Mouse (Mus musculus) ES-E14 (cell line): ENCODE measurements around the gene Gm17304. TPM values are rescaled to one million over a fixed set of nuclear protein-coding genes. Genes with fewer than 3 reads are reported as not detected.

Experiments used
- DNase-seq: peaks from one replicate; pipeline ENCODE4 v3.0.0-alpha.2; 2013; ENCODE audit warnings: low read depth, low spot score
- H3K27ac ChIP-seq: 2 replicates; pipeline ENCODE4 v1.5.1; 2012; ENCODE audit warnings: low read depth, mild to moderate bottlenecking, low read length, moderate library complexity, mixed read lengths; ENCODE audit not compliant: poor library complexity, insufficient read depth, severe bottlenecking
- H3K36me3 ChIP-seq: 2 replicates; pipeline ENCODE4 v1.6.1; 2012; ENCODE audit warnings: mild to moderate bottlenecking, low read length, moderate library complexity, mixed read lengths; ENCODE audit not compliant: control insufficient read depth, poor library complexity, insufficient read depth, severe bottlenecking
- H3K4me1 ChIP-seq, 2 experiments: fragments of 150-350 bp in 1 of 2; sonication (generic) in 1 of 2; 2 replicates each; pipeline ENCODE4 v1.6.1; 2012; ENCODE audit warnings: low read length in 2 of 2, mild to moderate bottlenecking in 1 of 2, mixed read lengths in 1 of 2; ENCODE audit not compliant: control insufficient read depth in 2 of 2, insufficient read depth in 2 of 2, poor library complexity in 1 of 2
- H3K4me3 ChIP-seq, 2 experiments: fragments of 150-350 bp in 1 of 2; sonication (generic) in 1 of 2; 2 replicates each; pipeline ENCODE4 v1.5.1; 2012; ENCODE audit warnings: low read length in 2 of 2, low read depth in 1 of 2, mild to moderate bottlenecking in 1 of 2, mixed read lengths in 1 of 2; ENCODE audit not compliant: insufficient read depth in 1 of 2, poor library complexity in 1 of 2, severe bottlenecking in 1 of 2
- H3K9ac ChIP-seq: 2 replicates; pipeline ENCODE4 v1.6.1; 2012; ENCODE audit warnings: low read depth, mild to moderate bottlenecking, low read length, mixed read lengths; ENCODE audit not compliant: poor library complexity, insufficient read depth, severe bottlenecking
- H3K9me3 ChIP-seq: fragments of 150-350 bp; sonication (generic); 2 replicates; pipeline ENCODE4 v1.6.1; 2012; ENCODE audit warnings: low read depth, mild to moderate bottlenecking, low read length; ENCODE audit not compliant: control insufficient read depth, insufficient read depth
- CHD2 ChIP-seq: IDR thresholded peaks from 2 replicates; pipeline ENCODE4 v1.6.1; 2014; ENCODE audit warnings: mild to moderate bottlenecking, low read depth, low read length, inconsistent platforms
- HCFC1 ChIP-seq: IDR thresholded peaks from 2 replicates; pipeline ENCODE4 v1.6.1; 2012; ENCODE audit warnings: low read length, inconsistent platforms, borderline replicate concordance; ENCODE audit not compliant: insufficient read depth
- MAFK ChIP-seq: IDR thresholded peaks from 2 replicates; pipeline ENCODE4 v1.6.1; 2014; ENCODE audit warnings: mild to moderate bottlenecking, low read depth, low read length, inconsistent platforms; ENCODE audit not compliant: insufficient read depth
- ZC3H11A ChIP-seq: IDR thresholded peaks from 2 replicates; pipeline ENCODE4 v1.6.1; 2012; ENCODE audit warnings: low read depth, mild to moderate bottlenecking, inconsistent platforms, low read length, borderline replicate concordance
- ZNF384 ChIP-seq: IDR thresholded peaks from 2 replicates; pipeline ENCODE4 v1.6.1; 2012; ENCODE audit warnings: low read depth, low read length, inconsistent platforms
- in situ Hi-C, 2 experiments: fragments of 600-800 bp; cut with MboI; formaldehyde crosslinking; loops; one replicate each; pipeline ENCODE4 v1.15.1; 2025; ENCODE audit warnings: low sequenced_read_pairs in 2 of 2, inconsistent platforms in 1 of 2; ENCODE audit not compliant: unreplicated experiment in 2 of 2
- total RNA-seq: library from RNA; depleted of rRNA; stranded (reverse); fragments of 300-350 nt; gene quantifications from 2 replicates; pipeline ENCODE4 v1.2.3, GENCODE M21; 2012

The Gm17304 gene
- total RNA-seq, 1 experiment: not detected

- in situ Hi-C loops: no loop called here
- H3K27ac ChIP-seq: no peak overlapping the region
- H3K4me3 ChIP-seq: no peak overlapping the region
- H3K36me3 ChIP-seq: peaks cover 5% of the 10 kb centered on the region
- no peaks in the 10 kb centered on the region for H3K4me1 ChIP-seq
- H3K9ac ChIP-seq: no peak overlapping the region
- H3K9me3 ChIP-seq: no peaks in the 10 kb centered on the region
- DNase-seq: no peak
- no peak for TF ChIP-seq MAFK
- TF ChIP-seq ZC3H11A: no peak
- TF ChIP-seq ZNF384: no peak
- TF ChIP-seq HCFC1: no peak
- TF ChIP-seq CHD2: no peak
Observed at GRCm38 (mm10) chr5:106614570-106614969, 5.7 kb downstream of the Gm17304 start.

DNA sequence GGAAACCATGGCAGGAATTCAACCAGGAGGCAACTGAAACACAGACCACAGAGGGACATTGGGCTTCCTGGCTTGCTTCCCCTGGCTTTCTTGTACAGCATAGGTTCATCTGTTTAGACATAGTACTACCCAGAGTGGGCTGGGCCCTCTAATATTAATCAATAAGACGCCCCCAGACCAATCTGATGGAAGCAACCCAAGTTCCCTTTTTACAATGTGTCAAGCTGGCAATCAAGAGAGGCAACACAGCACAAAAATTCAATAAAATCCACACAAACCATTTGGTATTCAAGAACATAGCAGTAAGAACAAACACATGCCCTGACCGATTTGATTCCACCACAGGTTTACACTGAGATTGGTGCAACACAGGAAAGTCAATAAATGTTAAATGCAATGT is 6.1 kb downstream of the Gm17304 start:
- no peak overlapping the region for H3K27ac ChIP-seq
- no peak overlapping the region for H3K4me3 ChIP-seq
- no peak for DNase-seq
- peaks cover 5% of the 10 kb centered on the region for H3K36me3 ChIP-seq
- TF ChIP-seq HCFC1 (no peak), CHD2 (no peak), ZNF384 (no peak), MAFK (no peak), ZC3H11A (no peak)
- H3K4me1 ChIP-seq: no peaks in the 10 kb centered on the region
- no peak overlapping the region for H3K9ac ChIP-seq
- in situ Hi-C loops: no loop called here
- H3K9me3 ChIP-seq: no peaks in the 10 kb centered on the region

DNA sequence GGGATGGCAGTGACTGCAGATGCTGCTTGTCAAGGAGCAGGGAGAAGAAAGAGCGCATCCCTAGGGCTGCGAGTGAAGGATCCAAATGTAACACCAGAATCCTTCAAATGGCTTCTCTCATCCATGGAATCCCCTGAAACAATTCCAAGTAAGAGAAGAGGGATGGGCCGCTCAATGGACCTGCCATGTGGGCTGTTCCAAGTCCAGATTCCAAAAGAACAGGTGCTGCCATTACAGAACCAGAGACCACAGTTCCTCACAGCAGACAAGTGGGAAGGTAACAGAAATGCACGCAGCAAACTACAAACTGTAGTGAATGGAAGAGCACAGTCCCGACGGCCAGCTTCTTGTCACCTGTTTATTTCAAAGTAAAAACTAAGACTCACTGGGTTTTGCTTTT is 11.5 kb downstream of the Gm17304 start:
- no peak for TF ChIP-seq ZC3H11A
- no peak for TF ChIP-seq ZNF384
- TF ChIP-seq MAFK: no peak
- TF ChIP-seq CHD2: no peak
- TF ChIP-seq HCFC1: no peak
- in situ Hi-C loops: no loop called here
- no peak for DNase-seq
- Histone ChIP-seq H3K9ac (no peak overlapping the region), H3K9me3 (no peaks in the 10 kb centered on the region), H3K4me1 (no peaks in the 10 kb centered on the region), H3K27ac (no peak overlapping the region), H3K4me3 (no peak overlapping the region), H3K36me3 (peaks cover 4% of the 10 kb centered on the region)

GRCm38 (mm10) chr5:106622193-106622592 is 13.3 kb downstream of the Gm17304 start:
- Histone ChIP-seq H3K4me3 (no peak overlapping the region), H3K36me3 (peaks cover 4% of the 10 kb centered on the region)
- TF ChIP-seq ZC3H11A: no peak
- TF ChIP-seq HCFC1: no peak
- no peak for TF ChIP-seq ZNF384
- no peak for TF ChIP-seq MAFK
- TF ChIP-seq CHD2: no peak

GRCm38 (mm10) chr5:106623337-106623736 is 14.4 kb downstream of the Gm17304 start:
- H3K4me3 ChIP-seq: no peak overlapping the region
- DNase-seq: no peak
- no peaks in the 10 kb centered on the region for H3K4me1 ChIP-seq
- no peaks in the 10 kb centered on the region for H3K9me3 ChIP-seq
- no peak overlapping the region for H3K9ac ChIP-seq
- no peak overlapping the region for H3K27ac ChIP-seq
- in situ Hi-C loops: no loop called here
- peaks cover 4% of the 10 kb centered on the region; the same call in 1 of the 2 replicates for H3K36me3 ChIP-seq
- TF ChIP-seq ZC3H11A (no peak), ZNF384 (no peak)

More at GRCm38 (mm10) chr5:106622193-106622592, 13.3 kb downstream of the Gm17304 start:
- Histone ChIP-seq H3K9me3 (no peaks in the 10 kb centered on the region), H3K9ac (no peak overlapping the region), H3K4me1 (no peaks in the 10 kb centered on the region), H3K27ac (no peak overlapping the region)
- DNase-seq: no peak
- in situ Hi-C loops: no loop called here
